Mouse (Mus musculus) olfactory bulb, adult 2 months (tissue): ENCODE results near the gene Htr1b.

Experiments used
- CTCF ChIP-seq: fragments of 200-500 bp; IDR thresholded peaks from 2 replicates; pipeline ENCODE4 v1.5.1; 2012; ENCODE audit warnings: low read depth, mild to moderate bottlenecking, low read length, moderate library complexity; ENCODE audit not compliant: insufficient read depth
- POLR2A ChIP-seq: fragments of 200-500 bp; IDR thresholded peaks from 2 replicates; pipeline ENCODE4 v1.6.1; 2012; ENCODE audit warnings: mild to moderate bottlenecking, low read depth, low read length, moderate library complexity; ENCODE audit not compliant: insufficient read depth

DNA sequence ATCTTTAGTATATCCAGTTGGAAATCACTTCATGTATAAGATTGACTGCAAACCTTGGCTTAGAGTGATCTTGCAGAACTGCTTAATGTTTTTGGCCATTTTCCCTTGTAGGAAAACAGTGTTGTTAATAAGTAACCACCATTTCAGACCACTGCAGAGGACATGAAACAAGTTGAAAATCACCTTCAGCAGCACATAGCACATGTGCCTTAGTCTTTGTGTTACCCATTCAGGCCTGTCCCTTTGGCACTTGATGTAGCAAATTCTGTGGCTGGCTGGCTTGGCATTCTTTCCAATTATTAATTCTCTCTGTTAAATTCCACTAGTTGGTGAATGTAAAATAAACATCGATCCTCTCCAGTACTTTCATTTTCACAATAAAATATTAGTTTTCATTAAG lies 43.1 kb upstream of the Htr1b start:
- TF ChIP-seq POLR2A: no peak
- TF ChIP-seq CTCF: no peak
